Mouse (Mus musculus): ENCODE data around the gene Pou2f1.

- TF ChIP-seq POLR2A (IDR thresholded peaks at IDR 0.05; ENCODE audit: low read depth, low read length): no peak
- TF ChIP-seq CTCF (IDR thresholded peaks at IDR 0.05; ENCODE audit: borderline replicate concordance, insufficient read depth, low read length): no peak
Measured at GRCm38 (mm10) chr1:165864864-165865795, 137.3 kb downstream of the Pou2f1 start.

Measured in embryonic fibroblast, embryonic 13.5 days (primary cell).